Mouse (Mus musculus) embryonic facial prominence, embryonic 13.5 days (tissue): Measurements from ENCODE around the gene Fgfr2. TPM values are rescaled to one million over a fixed set of nuclear protein-coding genes. Genes with fewer than 3 reads are reported as not detected.

Experiments
- ATAC-seq: fragments of 200-750 bp; cut with Nextera tagmentation; 2 replicates; pipeline ENCODE4 v1.8.0; 2017; ENCODE audit warnings: low read depth; ENCODE audit not compliant: insufficient number of reproducible peaks, insufficient read depth, low FRiP score, low TSS enrichment
- H3K27ac ChIP-seq: fragments of 300-500 bp; sonication (generic); 2 replicates; pipeline ENCODE4 v1.5.1; 2015; ENCODE audit warnings: moderate library complexity, mild to moderate bottlenecking, inconsistent platforms
- H3K27me3 ChIP-seq: fragments of 300-500 bp; sonication (generic); 2 replicates; pipeline ENCODE4 v1.6.1; 2015; ENCODE audit warnings: mild to moderate bottlenecking, inconsistent platforms
- H3K36me3 ChIP-seq: fragments of 300-500 bp; sonication (generic); 2 replicates; pipeline ENCODE4 v1.6.1; 2015; ENCODE audit warnings: mild to moderate bottlenecking, inconsistent platforms
- H3K4me1 ChIP-seq: fragments of 300-500 bp; sonication (generic); 2 replicates; pipeline ENCODE4 v1.6.1; 2015; ENCODE audit warnings: inconsistent platforms
- H3K4me2 ChIP-seq: fragments of 300-500 bp; sonication (generic); 2 replicates; pipeline ENCODE4 v1.6.1; 2015; ENCODE audit warnings: moderate library complexity, mild to moderate bottlenecking, inconsistent platforms
- H3K4me3 ChIP-seq: fragments of 300-500 bp; sonication (generic); 2 replicates; pipeline ENCODE4 v1.5.1; 2015; ENCODE audit warnings: mild to moderate bottlenecking, inconsistent platforms
- H3K9ac ChIP-seq: fragments of 300-500 bp; sonication (generic); 2 replicates; pipeline ENCODE4 v1.6.1; 2015; ENCODE audit warnings: mild to moderate bottlenecking, inconsistent platforms
- H3K9me3 ChIP-seq: fragments of 300-500 bp; sonication (generic); 2 replicates; pipeline ENCODE4 v1.6.1; 2016; ENCODE audit warnings: inconsistent platforms
- WGBS: fragments of 180-500 bp; shearing (Covaris S2); methylation state at CpG from one replicate; pipeline ENCODE4 v1.1.7; 2015; ENCODE audit warnings: mixed read lengths; 5-methylcytosine and 5-hydroxymethylcytosine counted together
- polyA plus RNA-seq: library from polyadenylated mRNA; unstranded; fragments of >200 nt; fragmentation: Nextera tagmentation; extraction: Ambion mirVana; gene quantifications from 2 replicates; pipeline ENCODE4 v1.2.1, GENCODE M21; 2015

Gene Fgfr2
- polyA plus RNA-seq, 1 experiment from 2014 or later, result 174 TPM

- no peak for ATAC-seq
- no peak overlapping the region for H3K4me2 ChIP-seq
- no peak overlapping the region for H3K4me3 ChIP-seq
- H3K4me1 ChIP-seq, result no peaks in the 10 kb centered on the region
- H3K36me3 ChIP-seq, result no peaks in the 10 kb centered on the region
- H3K27ac ChIP-seq, result no peak overlapping the region
- H3K9me3 ChIP-seq, result no peaks in the 10 kb centered on the region
- no peaks in the 10 kb centered on the region for H3K27me3 ChIP-seq
- no peak overlapping the region for H3K9ac ChIP-seq
- WGBS, result 71% methylated on average over 3 of the region's 3 CpGs
Observed at GRCm38 (mm10) chr7:131937611-131938010, 1185.5 kb downstream of the Fgfr2 start.

- Histone ChIP-seq H3K4me3 (no peak overlapping the region), H3K36me3 (no peaks in the 10 kb centered on the region), H3K27me3 (peaks cover 4% of the 10 kb centered on the region; the same call in 1 of the 2 replicates), H3K4me2 (no peak overlapping the region), H3K9me3 (no peaks in the 10 kb centered on the region), H3K9ac (no peak overlapping the region), H3K4me1 (peaks cover 5% of the 10 kb centered on the region), H3K27ac (no peak overlapping the region)
- no peak for ATAC-seq
- WGBS, result 34% methylated on average over 9 of the region's 9 CpGs
Observed at GRCm38 (mm10) chr7:131927288-131928050, 1195.7 kb downstream of the Fgfr2 start.

GRCm38 (mm10) chr7:131917384-131917783 is 1205.8 kb downstream of the Fgfr2 start:
- no peak overlapping the region for H3K9ac ChIP-seq
- no peak for ATAC-seq
- no peaks in the 10 kb centered on the region for H3K36me3 ChIP-seq
- no peaks in the 10 kb centered on the region for H3K9me3 ChIP-seq
- WGBS, result 49% methylated on average over 7 of the region's 7 CpGs
- H3K27me3 ChIP-seq, result no peaks in the 10 kb centered on the region
- no peak overlapping the region for H3K4me3 ChIP-seq
- no peak overlapping the region for H3K27ac ChIP-seq
- no peak overlapping the region for H3K4me2 ChIP-seq
- no peaks in the 10 kb centered on the region for H3K4me1 ChIP-seq

- Histone ChIP-seq H3K27me3 (no peaks in the 10 kb centered on the region), H3K4me3 (no peak overlapping the region), H3K9ac (no peak overlapping the region), H3K4me2 (no peak overlapping the region), H3K4me1 (no peaks in the 10 kb centered on the region), H3K9me3 (no peaks in the 10 kb centered on the region), H3K27ac (no peak overlapping the region), H3K36me3 (no peaks in the 10 kb centered on the region)
- 53% methylated on average over 4 of the region's 4 CpGs for WGBS
- no peak for ATAC-seq
Observed at GRCm38 (mm10) chr7:131909611-131910010, 1213.5 kb downstream of the Fgfr2 start.

- no peak overlapping the region for H3K9ac ChIP-seq
- H3K4me3 ChIP-seq, result no peak overlapping the region
- H3K36me3 ChIP-seq, result no peaks in the 10 kb centered on the region
- WGBS, result 80% methylated on average over 10 of the region's 10 CpGs
- H3K4me2 ChIP-seq, result no peak overlapping the region
- no peak for ATAC-seq
- H3K27me3 ChIP-seq, result no peaks in the 10 kb centered on the region
- H3K9me3 ChIP-seq, result no peaks in the 10 kb centered on the region
- H3K27ac ChIP-seq, result no peak overlapping the region
- no peaks in the 10 kb centered on the region for H3K4me1 ChIP-seq
Observed at GRCm38 (mm10) chr7:131906499-131907190, 1216.5 kb downstream of the Fgfr2 start.

- no peak for ATAC-seq
- 4% methylated on average over 2 of the region's 2 CpGs for WGBS
- H3K4me3 ChIP-seq, result no peak overlapping the region
- peaks cover 4% of the 10 kb centered on the region for H3K4me1 ChIP-seq
- H3K9ac ChIP-seq, result no peak overlapping the region
- no peak overlapping the region for H3K4me2 ChIP-seq
- H3K36me3 ChIP-seq, result no peaks in the 10 kb centered on the region
- peaks cover 8% of the 10 kb centered on the region for H3K9me3 ChIP-seq
- peaks cover 5% of the 10 kb centered on the region; the same call in 1 of the 2 replicates for H3K27me3 ChIP-seq
- no peak overlapping the region for H3K27ac ChIP-seq
Observed at GRCm38 (mm10) chr7:131899356-131899755, 1223.8 kb downstream of the Fgfr2 start.

- Histone ChIP-seq H3K9me3 (peaks cover 8% of the 10 kb centered on the region), H3K4me1 (peaks cover 4% of the 10 kb centered on the region), H3K36me3 (no peaks in the 10 kb centered on the region), H3K9ac (no peak overlapping the region), H3K4me2 (no peak overlapping the region), H3K27ac (no peak overlapping the region), H3K27me3 (peaks cover 5% of the 10 kb centered on the region; the same call in 1 of the 2 replicates), H3K4me3 (no peak overlapping the region)
- WGBS, result 21% methylated on average over 4 of the region's 4 CpGs
- ATAC-seq, result no peak
Observed at GRCm38 (mm10) chr7:131897282-131897681, 1225.9 kb downstream of the Fgfr2 start.

GRCm38 (mm10) chr7:131882824-131883223 is 1240.3 kb downstream of the Fgfr2 start:
- H3K4me3 ChIP-seq, result no peak overlapping the region
- no peaks in the 10 kb centered on the region for H3K9me3 ChIP-seq
- no peak overlapping the region for H3K9ac ChIP-seq
- 0 out of 2 replicates have a peak, but pooled peaks cover 2% of the 10 kb centered on the region for H3K4me1 ChIP-seq
- H3K27me3 ChIP-seq, result peaks cover 44% of the 10 kb centered on the region
- H3K36me3 ChIP-seq, result no peaks in the 10 kb centered on the region
- H3K4me2 ChIP-seq, result no peak overlapping the region
- H3K27ac ChIP-seq, result no peak overlapping the region
- 52% methylated on average over 6 of the region's 6 CpGs for WGBS
- no peak for ATAC-seq

- H3K4me2 ChIP-seq, result no peak overlapping the region
- no peaks in the 10 kb centered on the region for H3K9me3 ChIP-seq
- no peak overlapping the region for H3K27ac ChIP-seq
- H3K36me3 ChIP-seq, result no peaks in the 10 kb centered on the region
- no peak overlapping the region for H3K4me3 ChIP-seq
- no peak for ATAC-seq
- 0 out of 2 replicates have a peak, but pooled peaks cover 2% of the 10 kb centered on the region for H3K4me1 ChIP-seq
- no peak overlapping the region for H3K9ac ChIP-seq
- 30% methylated on average over 5 of the region's 5 CpGs for WGBS
- H3K27me3 ChIP-seq, result peaks cover 47% of the 10 kb centered on the region
Observed at GRCm38 (mm10) chr7:131881876-131882615, 1241.1 kb downstream of the Fgfr2 start.

- no peak overlapping the region for H3K27ac ChIP-seq
- peaks cover 55% of the 10 kb centered on the region for H3K27me3 ChIP-seq
- H3K4me3 ChIP-seq, result no peak overlapping the region
- H3K9me3 ChIP-seq, result no peaks in the 10 kb centered on the region
- H3K9ac ChIP-seq, result no peak overlapping the region
- H3K36me3 ChIP-seq, result no peaks in the 10 kb centered on the region
- no peak overlapping the region for H3K4me2 ChIP-seq
- 85% methylated on average over 5 of the region's 5 CpGs for WGBS
- ATAC-seq, result 0 out of 2 replicates have a peak, but pooled peaks have one; percentile 13
- 0 out of 2 replicates have a peak, but pooled peaks cover 2% of the 10 kb centered on the region for H3K4me1 ChIP-seq
Observed at GRCm38 (mm10) chr7:131880150-131880549, 1243.0 kb downstream of the Fgfr2 start.

- Histone ChIP-seq H3K9me3 (no peaks in the 10 kb centered on the region), H3K4me3 (no peak overlapping the region), H3K9ac (no peak overlapping the region), H3K4me1 (0 out of 2 replicates have a peak, but pooled peaks cover 2% of the 10 kb centered on the region), H3K27ac (no peak overlapping the region), H3K4me2 (no peak overlapping the region), H3K27me3 (peaks cover 63% of the 10 kb centered on the region), H3K36me3 (no peaks in the 10 kb centered on the region)
- ATAC-seq, result no peak
- WGBS, result 65% methylated on average over 8 of the region's 8 CpGs
Observed at GRCm38 (mm10) chr7:131878846-131879245, 1244.3 kb downstream of the Fgfr2 start.
